Mouse (Mus musculus): ENCODE data around the gene Cldnd2. TPM values are rescaled to one million over a fixed set of nuclear protein-coding genes. Genes with fewer than 3 reads are reported as not detected.

Cldnd2 gene
- polyA plus RNA-seq, 1 experiment, result 279 TPM

DNA sequence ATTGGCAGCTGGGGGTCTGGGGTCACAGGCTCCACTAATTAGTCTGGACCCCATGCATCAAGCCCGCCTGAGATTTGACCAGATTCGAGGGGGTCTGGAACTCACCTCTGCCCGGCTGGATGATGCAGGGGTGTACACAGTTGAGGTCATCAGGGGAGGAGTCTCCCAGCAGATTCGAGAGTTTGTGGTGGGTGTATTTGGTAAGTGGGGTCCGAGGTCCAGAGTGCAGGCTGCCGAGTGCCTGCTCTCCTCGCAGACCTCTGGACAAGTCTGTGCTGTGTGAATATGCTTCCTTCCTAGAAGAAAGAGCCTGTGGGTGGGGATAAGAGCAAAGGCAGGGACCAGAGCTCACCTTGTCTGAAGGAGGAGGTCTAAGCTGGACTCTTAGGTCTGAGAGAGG is 23.4 kb downstream of the Cldnd2 start:
- no peak overlapping the region for H3K4me3 ChIP-seq (ENCODE audit: control insufficient read depth, low read depth, low read length)
- H3K36me3 ChIP-seq (ENCODE audit: control insufficient read depth, insufficient read depth, low read length), result no peaks in the 10 kb centered on the region
- H3K27ac ChIP-seq (ENCODE audit: control insufficient read depth, insufficient read depth, low read depth, low read length), result no peak overlapping the region
- H3K27me3 ChIP-seq (ENCODE audit: control insufficient read depth, insufficient read depth, low read length), result no peaks in the 10 kb centered on the region
- H3K4me1 ChIP-seq (ENCODE audit: control insufficient read depth, insufficient read depth, low read length), result peaks cover 16% of the 10 kb centered on the region
- TF ChIP-seq CTCF (IDR thresholded peaks at IDR 0.05; ENCODE audit: control insufficient read depth, insufficient read depth, insufficient replicate concordance, low read depth, low read length), result no peak
- no peak for TF ChIP-seq POLR2A (IDR thresholded peaks at IDR 0.05; ENCODE audit: control insufficient read depth, low read depth, low read length)

DNA sequence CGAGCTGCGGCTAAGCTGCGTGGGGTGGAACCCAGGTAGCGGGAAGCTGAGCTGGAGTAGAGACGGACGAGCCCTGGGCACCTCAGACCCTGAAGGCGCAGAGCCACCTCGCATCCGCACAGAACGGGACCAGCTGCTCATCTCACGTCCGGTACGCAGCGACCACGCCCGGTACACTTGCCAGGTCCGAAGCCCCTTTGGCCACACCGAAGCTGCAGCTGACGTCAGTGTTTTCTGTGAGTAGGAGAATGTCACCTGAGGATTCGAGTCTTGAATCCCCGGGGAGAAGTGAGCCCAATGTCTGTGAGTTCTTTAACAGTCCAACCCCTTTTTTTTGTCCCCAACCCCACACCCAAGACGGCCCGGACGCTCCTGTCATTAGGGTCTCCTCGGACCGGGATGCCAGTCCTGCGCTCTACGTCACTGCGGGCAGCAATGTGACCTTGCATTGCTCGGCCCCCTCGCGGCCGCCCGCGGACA is 24.3 kb downstream of the Cldnd2 start:
- no peak for TF ChIP-seq CTCF (IDR thresholded peaks at IDR 0.05; ENCODE audit: control insufficient read depth, insufficient read depth, insufficient replicate concordance, low read depth, low read length)
- no peak for TF ChIP-seq POLR2A (IDR thresholded peaks at IDR 0.05; ENCODE audit: control insufficient read depth, low read depth, low read length)
- no peaks in the 10 kb centered on the region for H3K36me3 ChIP-seq (ENCODE audit: control insufficient read depth, insufficient read depth, low read length)
- peak overlapping the region; percentile 81 for H3K4me3 ChIP-seq (ENCODE audit: control insufficient read depth, low read depth, low read length)
- no peaks in the 10 kb centered on the region for H3K27me3 ChIP-seq (ENCODE audit: control insufficient read depth, insufficient read depth, low read length)
- no peak overlapping the region for H3K27ac ChIP-seq (ENCODE audit: control insufficient read depth, insufficient read depth, low read depth, low read length)
- H3K4me1 ChIP-seq (ENCODE audit: control insufficient read depth, insufficient read depth, low read length), result peaks cover 16% of the 10 kb centered on the region

DNA sequence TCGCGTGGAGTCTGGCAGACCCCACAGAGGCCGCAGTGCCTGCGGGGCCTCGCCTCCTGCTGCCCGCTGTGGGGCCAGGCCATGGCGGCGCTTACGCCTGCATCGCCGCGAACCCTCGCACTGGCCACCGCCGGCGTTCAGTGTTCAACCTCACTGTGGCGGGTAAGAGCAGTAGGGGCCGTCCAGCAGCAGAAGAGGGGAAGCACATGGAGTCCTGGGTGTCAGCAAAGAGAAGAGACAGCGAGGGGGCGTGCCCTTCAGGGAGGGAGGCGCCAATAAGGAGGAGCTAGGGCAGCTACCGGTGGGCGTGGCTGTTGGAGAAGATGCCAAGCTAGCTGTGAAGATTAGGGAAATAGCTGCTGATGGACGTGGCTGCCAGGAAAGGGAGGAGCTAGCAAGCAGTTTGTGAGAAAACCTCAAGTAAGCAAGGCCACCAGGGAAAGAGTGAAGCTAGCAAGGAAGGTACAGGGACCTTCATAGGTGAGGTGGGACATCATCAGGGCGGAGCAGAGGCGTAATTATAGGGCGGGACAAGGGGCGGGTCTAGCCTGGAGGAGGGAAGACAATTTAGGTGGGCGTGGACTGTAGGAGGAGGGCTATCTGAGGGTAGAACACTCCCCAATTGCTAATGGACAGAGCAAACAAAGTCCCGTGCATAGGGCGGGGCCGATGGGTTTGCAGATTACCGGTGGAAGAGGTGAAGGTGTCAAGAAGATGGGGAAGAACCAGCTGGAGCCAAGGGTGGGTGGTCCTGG is 24.9 kb downstream of the Cldnd2 start:
- H3K27ac ChIP-seq (ENCODE audit: control insufficient read depth, insufficient read depth, low read depth, low read length), result no peak overlapping the region

DNA sequence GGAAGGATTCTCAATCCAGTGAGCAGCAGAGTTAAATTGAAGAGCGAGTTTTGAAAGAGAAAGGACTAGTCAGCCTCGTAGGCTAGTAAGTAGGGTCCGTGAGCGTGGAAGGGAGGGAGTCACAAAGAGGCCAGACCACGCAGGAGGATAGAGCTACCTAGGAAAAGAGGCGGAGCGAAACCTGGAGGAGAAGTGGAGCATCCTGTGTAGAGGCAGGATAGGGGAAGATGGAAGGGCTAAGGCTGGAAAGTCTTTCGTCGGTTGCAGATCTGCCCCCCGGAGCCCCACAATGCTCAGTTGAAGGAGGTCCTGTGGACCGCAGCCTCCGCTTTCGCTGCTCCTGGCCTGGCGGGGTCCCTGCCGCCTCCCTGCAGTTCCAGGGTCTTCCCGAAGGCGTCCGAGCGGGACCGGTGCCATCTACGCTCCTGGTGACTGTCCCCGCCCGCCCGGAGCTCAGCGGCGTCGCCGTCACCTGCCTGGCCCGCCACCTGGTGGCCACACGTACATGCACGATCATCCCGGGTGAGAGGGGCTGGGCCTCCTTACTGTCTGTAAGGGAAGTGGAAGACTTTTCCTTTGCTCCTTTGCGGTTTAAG is 25.6 kb downstream of the Cldnd2 start:
- H3K4me3 ChIP-seq (ENCODE audit: control insufficient read depth, low read depth, low read length), result peak overlapping the region; percentile 81
- TF ChIP-seq CTCF (IDR thresholded peaks at IDR 0.05; ENCODE audit: control insufficient read depth, insufficient read depth, insufficient replicate concordance, low read depth, low read length) (peak; percentile 64), POLR2A (IDR thresholded peaks at IDR 0.05; ENCODE audit: control insufficient read depth, low read depth, low read length) (no peak)
- H3K36me3 ChIP-seq (ENCODE audit: control insufficient read depth, insufficient read depth, low read length), result no peaks in the 10 kb centered on the region
- H3K27ac ChIP-seq (ENCODE audit: control insufficient read depth, insufficient read depth, low read depth, low read length), result no peak overlapping the region
- no peaks in the 10 kb centered on the region for H3K27me3 ChIP-seq (ENCODE audit: control insufficient read depth, insufficient read depth, low read length)
- peaks cover 16% of the 10 kb centered on the region for H3K4me1 ChIP-seq (ENCODE audit: control insufficient read depth, insufficient read depth, low read length)

More for the DNA sequence above, 24.9 kb downstream of the Cldnd2 start:
- TF ChIP-seq POLR2A (IDR thresholded peaks at IDR 0.05; ENCODE audit: control insufficient read depth, low read depth, low read length), result no peak
- no peak for TF ChIP-seq CTCF (IDR thresholded peaks at IDR 0.05; ENCODE audit: control insufficient read depth, insufficient read depth, insufficient replicate concordance, low read depth, low read length)
- H3K4me3 ChIP-seq (ENCODE audit: control insufficient read depth, low read depth, low read length), result peak overlapping the region; percentile 81
- H3K4me1 ChIP-seq (ENCODE audit: control insufficient read depth, insufficient read depth, low read length), result peaks cover 16% of the 10 kb centered on the region
- H3K36me3 ChIP-seq (ENCODE audit: control insufficient read depth, insufficient read depth, low read length), result no peaks in the 10 kb centered on the region
- H3K27me3 ChIP-seq (ENCODE audit: control insufficient read depth, insufficient read depth, low read length), result no peaks in the 10 kb centered on the region

DNA sequence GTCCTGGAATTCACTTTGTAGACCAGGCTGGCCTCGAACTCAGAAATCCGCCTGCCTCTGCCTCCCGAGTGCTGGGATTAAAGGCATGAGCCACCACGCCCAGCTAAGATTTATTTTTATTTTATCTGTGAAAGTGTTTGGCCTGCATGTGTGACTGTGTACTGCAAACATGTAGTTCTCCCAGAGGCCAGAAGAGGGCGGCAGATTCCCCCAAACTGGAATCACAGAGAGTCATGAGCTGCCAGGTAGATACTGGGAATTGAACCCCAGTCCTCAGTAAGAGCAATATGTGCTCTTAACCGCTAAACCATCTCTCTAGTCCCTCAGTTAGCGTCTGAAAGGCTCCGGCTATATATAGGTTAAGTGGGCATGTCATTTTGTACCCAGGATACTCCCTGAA is 29.8 kb downstream of the Cldnd2 start:
- Histone ChIP-seq H3K27me3 (ENCODE audit: control insufficient read depth, insufficient read depth, low read length) (no peaks in the 10 kb centered on the region), H3K36me3 (ENCODE audit: control insufficient read depth, insufficient read depth, low read length) (no peaks in the 10 kb centered on the region), H3K4me3 (ENCODE audit: control insufficient read depth, low read depth, low read length) (no peak overlapping the region), H3K27ac (ENCODE audit: control insufficient read depth, insufficient read depth, low read depth, low read length) (no peak overlapping the region), H3K4me1 (ENCODE audit: control insufficient read depth, insufficient read depth, low read length) (peaks cover 9% of the 10 kb centered on the region)
- TF ChIP-seq CTCF (IDR thresholded peaks at IDR 0.05; ENCODE audit: control insufficient read depth, insufficient read depth, insufficient replicate concordance, low read depth, low read length) (peak; percentile 52; the same call in 1 of the 2 replicates), POLR2A (IDR thresholded peaks at IDR 0.05; ENCODE audit: control insufficient read depth, low read depth, low read length) (no peak)

DNA sequence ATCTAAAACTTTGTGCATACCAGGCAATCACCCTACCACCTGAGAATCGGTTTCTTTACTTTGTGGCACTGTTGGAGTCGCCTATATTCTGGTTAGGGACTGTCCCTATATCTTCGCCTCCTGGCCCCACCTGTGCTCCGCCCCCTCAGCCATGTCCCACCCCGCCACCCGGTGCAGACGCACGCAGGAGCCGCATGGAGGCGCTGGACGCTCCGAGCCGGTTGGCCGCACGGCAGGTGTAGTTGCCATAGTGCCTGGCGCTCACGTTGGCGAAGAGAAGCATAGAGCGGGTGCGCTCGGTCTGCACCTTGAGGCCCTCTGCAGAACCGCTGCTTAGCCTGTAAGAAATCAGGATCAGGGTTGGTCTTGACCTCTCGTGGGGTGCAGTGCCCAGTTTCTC is 35.1 kb downstream of the Cldnd2 start:
- Histone ChIP-seq H3K4me1 (ENCODE audit: control insufficient read depth, insufficient read depth, low read length) (peaks cover 6% of the 10 kb centered on the region), H3K36me3 (ENCODE audit: control insufficient read depth, insufficient read depth, low read length) (no peaks in the 10 kb centered on the region), H3K27ac (ENCODE audit: control insufficient read depth, insufficient read depth, low read depth, low read length) (no peak overlapping the region), H3K27me3 (ENCODE audit: control insufficient read depth, insufficient read depth, low read length) (no peaks in the 10 kb centered on the region), H3K4me3 (ENCODE audit: control insufficient read depth, low read depth, low read length) (no peak overlapping the region)
- TF ChIP-seq POLR2A (IDR thresholded peaks at IDR 0.05; ENCODE audit: control insufficient read depth, low read depth, low read length), result no peak
- no peak for TF ChIP-seq CTCF (IDR thresholded peaks at IDR 0.05; ENCODE audit: control insufficient read depth, insufficient read depth, insufficient replicate concordance, low read depth, low read length)

DNA sequence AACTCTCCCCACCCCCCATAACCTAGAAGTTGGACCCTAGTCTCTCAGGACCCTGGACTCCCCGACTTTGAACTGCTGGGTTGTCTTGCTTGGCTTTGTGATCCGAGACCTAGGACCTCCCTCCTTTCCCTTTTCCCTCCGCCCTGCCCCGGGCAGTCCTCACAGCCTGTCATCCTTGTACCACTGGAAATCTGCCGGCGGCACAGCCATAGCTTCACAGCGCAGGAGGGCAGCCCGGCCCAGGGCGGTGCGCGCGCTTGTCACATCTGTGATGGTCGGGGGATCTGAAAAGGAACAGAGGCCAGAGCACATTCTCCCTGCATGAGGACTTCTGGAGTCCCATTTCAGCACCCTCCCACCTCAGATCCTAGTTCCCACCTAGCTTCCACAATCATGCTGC is 35.8 kb downstream of the Cldnd2 start:
- Histone ChIP-seq H3K4me1 (ENCODE audit: control insufficient read depth, insufficient read depth, low read length) (peaks cover 6% of the 10 kb centered on the region), H3K27me3 (ENCODE audit: control insufficient read depth, insufficient read depth, low read length) (no peaks in the 10 kb centered on the region), H3K4me3 (ENCODE audit: control insufficient read depth, low read depth, low read length) (no peak overlapping the region), H3K27ac (ENCODE audit: control insufficient read depth, insufficient read depth, low read depth, low read length) (no peak overlapping the region), H3K36me3 (ENCODE audit: control insufficient read depth, insufficient read depth, low read length) (no peaks in the 10 kb centered on the region)
- TF ChIP-seq POLR2A (IDR thresholded peaks at IDR 0.05; ENCODE audit: control insufficient read depth, low read depth, low read length) (no peak), CTCF (IDR thresholded peaks at IDR 0.05; ENCODE audit: control insufficient read depth, insufficient read depth, insufficient replicate concordance, low read depth, low read length) (no peak)

All from testis, adult 2 months (tissue).